Mouse (Mus musculus): ENCODE measurements around the gene Jup.
A peak's percentile ranks its signal among the peaks of the same experiment; 100 is the strongest.

The Jup gene

GRCm38 (mm10) chr11:100319492-100320171 is 77.9 kb downstream of the Jup start, which contains the start of gene Eif1:
Gene Eif1 (plus strand): TSS chr11:100319885.
- peak; percentile 100 for DNase-seq (ENCODE audit: low spot score in 2 of 2)

Measured in natural killer cell, adult 2 months (primary cell).